Mouse (Mus musculus) liver, adult 2 months (tissue): ENCODE data around the gene Prickle1. TPM values are rescaled to one million over a fixed set of nuclear protein-coding genes. Genes with fewer than 3 reads are reported as not detected.

ENCODE experiments used
- DNase-seq: peaks from one replicate; pipeline ENCODE4 v3.0.0-alpha.2; 2011; ENCODE audit warnings: low read depth, low spot score; ENCODE audit errors: extremely low read depth
- H3K27ac ChIP-seq: fragments of 200-500 bp; replicated peaks from 2 replicates; pipeline ENCODE4 v1.5.1; 2012; ENCODE audit warnings: low read depth, mild to moderate bottlenecking, control low read depth, inconsistent platforms, low read length; ENCODE audit not compliant: insufficient read depth
- H3K27me3 ChIP-seq: fragments of 200-500 bp; 2 replicates; pipeline ENCODE4 v1.6.1; 2012; ENCODE audit warnings: mild to moderate bottlenecking, moderate library complexity, low read length, inconsistent platforms; ENCODE audit not compliant: control insufficient read depth, insufficient read depth
- H3K36me3 ChIP-seq: fragments of 200-500 bp; 2 replicates; pipeline ENCODE4 v1.6.1; 2012; ENCODE audit warnings: low read length, inconsistent platforms; ENCODE audit not compliant: control insufficient read depth, insufficient read depth
- H3K4me1 ChIP-seq: fragments of 200-500 bp; 2 replicates; pipeline ENCODE4 v1.6.1; 2011; ENCODE audit warnings: low read length; ENCODE audit not compliant: control insufficient read depth, insufficient read depth
- H3K4me3 ChIP-seq: fragments of 200-500 bp; 2 replicates; pipeline ENCODE4 v1.5.1; 2011; ENCODE audit warnings: low read depth, mild to moderate bottlenecking, control low read depth, low read length, moderate library complexity; ENCODE audit not compliant: insufficient read depth
- H3K79me2 ChIP-seq: fragments of 200-500 bp; 2 replicates; pipeline ENCODE4 v1.6.1; 2012; ENCODE audit warnings: inconsistent platforms, mild to moderate bottlenecking, low read length, moderate library complexity; ENCODE audit not compliant: control insufficient read depth, insufficient read depth
- H3K9ac ChIP-seq: fragments of 200-500 bp; 2 replicates; pipeline ENCODE4 v1.6.1; 2012; ENCODE audit warnings: low read depth, mild to moderate bottlenecking, control low read depth, inconsistent platforms, low read length
- CTCF ChIP-seq: fragments of 200-500 bp; IDR thresholded peaks from 2 replicates; pipeline ENCODE4 v1.5.1; 2011; ENCODE audit warnings: low read depth, low read length, control low read depth
- POLR2A ChIP-seq: fragments of 200-500 bp; IDR thresholded peaks from 2 replicates; pipeline ENCODE4 v1.6.1; 2011; ENCODE audit warnings: low read length, control low read depth; ENCODE audit not compliant: insufficient read depth; ENCODE audit errors: extremely low read depth
- WGBS: fragments of 180-500 bp; shearing (Covaris S2); methylation state at CpG from one replicate; pipeline ENCODE4 v1.1.7; 2018; 5-methylcytosine and 5-hydroxymethylcytosine counted together
- polyA plus RNA-seq: library from polyadenylated mRNA; depleted of rRNA; stranded (reverse); fragments of >200 nt; gene quantifications from 2 replicates; pipeline ENCODE4 v1.2.3, GENCODE M21; 2012
- total RNA-seq: library from RNA; depleted of rRNA; stranded (reverse); fragments of >200 nt; gene quantifications from 2 replicates; pipeline ENCODE4 v1.2.3, GENCODE M21; 2014

The Prickle1 gene
- total and polyA plus RNA-seq, 2 experiments, result 1.2 to 1.9 TPM

GRCm38 (mm10) chr15:93503201-93503745 is 92.4 kb downstream of the Prickle1 start:
- peaks cover 24% of the 10 kb centered on the region; the same call in 1 of the 2 replicates for H3K36me3 ChIP-seq
- H3K4me3 ChIP-seq, result no peak overlapping the region
- no peaks in the 10 kb centered on the region for H3K79me2 ChIP-seq
- H3K27me3 ChIP-seq, result no peaks in the 10 kb centered on the region
- H3K4me1 ChIP-seq, result no peaks in the 10 kb centered on the region
- no peak overlapping the region for H3K27ac ChIP-seq
- DNase-seq, result no peak
- 97% methylated on average over 35 of the region's 35 CpGs for WGBS
- TF ChIP-seq POLR2A, result no peak
- TF ChIP-seq CTCF, result no peak
- no peak overlapping the region for H3K9ac ChIP-seq

- no peaks in the 10 kb centered on the region for H3K79me2 ChIP-seq
- H3K27me3 ChIP-seq, result no peaks in the 10 kb centered on the region
- TF ChIP-seq CTCF (no peak), POLR2A (no peak)
- H3K36me3 ChIP-seq, result peaks cover 25% of the 10 kb centered on the region; the same call in 1 of the 2 replicates
- WGBS, result 95% methylated on average over 9 of the region's 9 CpGs
- H3K27ac ChIP-seq, result no peak overlapping the region
- H3K4me3 ChIP-seq, result no peak overlapping the region
- no peaks in the 10 kb centered on the region for H3K4me1 ChIP-seq
- H3K9ac ChIP-seq, result no peak overlapping the region
- no peak for DNase-seq
These were observed 93.0 kb downstream of the Prickle1 start for GRCm38 (mm10) chr15:93502703-93503102.

- peaks cover 22% of the 10 kb centered on the region; the same call in 1 of the 2 replicates for H3K36me3 ChIP-seq
- no peak overlapping the region for H3K9ac ChIP-seq
- TF ChIP-seq CTCF (no peak), POLR2A (no peak)
- H3K27me3 ChIP-seq, result no peaks in the 10 kb centered on the region
- H3K4me1 ChIP-seq, result no peaks in the 10 kb centered on the region
- DNase-seq, result no peak
- no peaks in the 10 kb centered on the region for H3K79me2 ChIP-seq
- no peak overlapping the region for H3K4me3 ChIP-seq
- WGBS, result 78% methylated on average over 9 of the region's 9 CpGs
- no peak overlapping the region for H3K27ac ChIP-seq
These were observed 95.8 kb downstream of the Prickle1 start for GRCm38 (mm10) chr15:93499866-93500265.

GRCm38 (mm10) chr15:93494700-93495099 is 101.0 kb downstream of the Prickle1 start:
- no peaks in the 10 kb centered on the region for H3K79me2 ChIP-seq
- H3K9ac ChIP-seq, result no peak overlapping the region
- no peak overlapping the region for H3K27ac ChIP-seq
- no peak for TF ChIP-seq CTCF
- no peak for TF ChIP-seq POLR2A
- 74% methylated on average over 7 of the region's 7 CpGs for WGBS
- no peaks in the 10 kb centered on the region for H3K27me3 ChIP-seq
- H3K36me3 ChIP-seq, result peaks cover 12% of the 10 kb centered on the region; the same call in 1 of the 2 replicates
- H3K4me1 ChIP-seq, result no peaks in the 10 kb centered on the region
- no peak for DNase-seq
- no peak overlapping the region for H3K4me3 ChIP-seq

GRCm38 (mm10) chr15:93489597-93489996 is 106.1 kb downstream of the Prickle1 start:
- Histone ChIP-seq H3K36me3 (peaks cover 7% of the 10 kb centered on the region; the same call in 1 of the 2 replicates), H3K79me2 (no peaks in the 10 kb centered on the region), H3K4me3 (no peak overlapping the region), H3K9ac (no peak overlapping the region), H3K27me3 (no peaks in the 10 kb centered on the region), H3K4me1 (no peaks in the 10 kb centered on the region), H3K27ac (no peak overlapping the region)
- no peak for TF ChIP-seq CTCF
- no peak for TF ChIP-seq POLR2A
- WGBS, result 83% methylated on average over 4 of the region's 4 CpGs
- DNase-seq, result no peak

GRCm38 (mm10) chr15:93486066-93486465 is 109.6 kb downstream of the Prickle1 start:
- no peak for TF ChIP-seq POLR2A
- TF ChIP-seq CTCF, result no peak
- no peak for DNase-seq
- Histone ChIP-seq H3K9ac (no peak overlapping the region), H3K27ac (peak overlapping the region; percentile 48; the same call in 1 of the 2 replicates), H3K79me2 (no peaks in the 10 kb centered on the region), H3K36me3 (peaks cover 7% of the 10 kb centered on the region; the same call in 1 of the 2 replicates), H3K4me1 (no peaks in the 10 kb centered on the region), H3K27me3 (no peaks in the 10 kb centered on the region), H3K4me3 (no peak overlapping the region)
- 75% methylated on average over 7 of the region's 7 CpGs for WGBS
